Mouse (Mus musculus): ENCODE measurements at regions not wholly inside any gene's neighbourhood (a gene's known extent, or its start where the extent isn't known, plus 50 kb on each side); places are given as distances from the start of the nearest gene placed in this dataset.

DNA sequence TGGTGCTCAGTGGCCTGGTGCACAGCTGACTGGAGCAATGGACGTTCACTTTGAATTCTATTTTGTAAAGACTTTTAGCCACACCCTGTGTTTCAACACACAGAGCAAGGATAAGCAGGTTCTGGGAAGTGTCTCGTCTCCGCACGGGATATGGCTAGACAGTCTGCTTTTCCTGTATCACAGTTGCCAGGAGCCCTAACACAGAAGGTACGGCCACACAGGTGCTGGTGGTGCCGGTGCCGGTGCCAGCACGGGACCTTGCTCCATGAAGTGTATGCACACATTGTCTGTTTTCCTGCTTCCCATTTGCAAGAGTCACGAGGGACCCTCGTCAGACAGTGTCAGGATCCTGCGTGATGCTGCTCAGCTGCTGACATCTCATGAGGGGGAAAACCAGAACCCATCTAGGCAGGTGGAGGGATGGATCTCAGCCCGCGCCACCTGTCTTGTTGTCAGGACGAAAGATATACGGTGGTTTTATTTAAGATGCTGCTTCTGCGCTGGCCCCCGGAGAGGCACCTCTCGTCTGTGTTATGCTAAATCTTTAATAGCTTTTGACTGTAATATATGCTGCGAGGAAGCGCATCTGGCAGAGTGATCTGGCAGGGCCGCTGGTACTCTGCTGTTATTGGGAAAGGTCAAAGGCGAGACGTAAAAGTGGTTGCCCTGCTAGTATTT lies 64.4 kb upstream of the Hdac4 start:
- no peak for TF ChIP-seq CTCF (IDR thresholded peaks at IDR 0.05)
- no peak for DNase-seq
- no peak overlapping the region for H3K27ac ChIP-seq
- no peak overlapping the region for H3K4me3 ChIP-seq
- intact Hi-C loops (cut with DNase I), result loop anchor here (10.0 kb wide), 2 partner anchors 195 to 285 kb away; no protein-coding TSS in a partner anchor

DNA sequence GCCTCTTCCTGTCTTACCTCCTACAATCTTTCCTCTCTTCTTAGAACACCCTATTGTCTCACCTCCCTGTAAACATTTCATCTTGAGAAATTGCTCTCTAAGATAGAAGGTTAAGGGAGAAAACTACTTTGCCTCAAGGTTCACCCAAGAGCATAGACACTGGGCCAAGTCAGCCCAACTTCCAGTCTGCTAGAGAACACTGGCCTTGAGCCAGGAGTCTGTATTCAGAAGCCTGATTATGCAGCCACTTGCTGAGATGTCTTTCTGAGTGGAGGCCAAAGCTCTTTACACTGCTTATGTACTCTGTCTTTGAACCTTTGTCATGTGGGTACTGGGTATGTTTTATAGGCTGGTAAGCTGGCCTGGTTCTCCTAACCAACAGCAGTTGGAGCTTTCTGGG lies 62.5 kb upstream of the Hdac4 start:
- Histone ChIP-seq H3K27ac (no peak overlapping the region), H3K4me3 (no peak overlapping the region)
- no peak for DNase-seq
- intact Hi-C loops (cut with DNase I), result no loop called here
- no peak for TF ChIP-seq CTCF (IDR thresholded peaks at IDR 0.05)

DNA sequence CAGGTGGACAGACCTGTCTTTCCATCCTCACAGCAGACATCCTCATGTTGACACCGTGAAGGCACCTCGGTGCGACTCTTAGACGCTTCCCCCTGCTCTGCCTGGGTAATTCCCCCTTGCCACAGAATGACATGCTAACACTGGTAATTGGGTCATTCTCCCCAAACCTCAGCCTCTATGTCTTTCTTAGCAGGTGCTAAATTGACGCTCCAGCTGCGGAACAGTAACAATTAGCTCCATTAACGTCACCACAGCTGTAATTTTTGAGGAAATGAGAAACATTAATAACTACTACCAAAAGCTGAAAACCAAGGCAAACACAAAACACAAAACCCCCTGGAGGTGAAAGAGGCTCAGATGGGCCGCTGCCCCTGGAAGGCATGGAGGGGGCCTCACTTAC lies 57.6 kb upstream of the Hdac4 start:
- intact Hi-C loops (cut with DNase I), result no loop called here
- no peak overlapping the region for H3K4me3 ChIP-seq
- TF ChIP-seq CTCF (IDR thresholded peaks at IDR 0.05), result no peak
- DNase-seq, result no peak
- no peak overlapping the region for H3K27ac ChIP-seq

GRCm38 (mm10) chr1:92250594-92251463 lies 55.3 kb upstream of the Hdac4 start:
- intact Hi-C loops (cut with DNase I), result no loop called here
- no peak for TF ChIP-seq CTCF (IDR thresholded peaks at IDR 0.05)

More at GRCm38 (mm10) chr1:92250594-92251463, 55.3 kb upstream of the Hdac4 start:
- Histone ChIP-seq H3K27ac (no peak overlapping the region), H3K4me3 (no peak overlapping the region)
- no peak for DNase-seq

All from gastrocnemius, adult 2 months (tissue).